Mouse (Mus musculus): Measurements from ENCODE around the gene Slc9a9.

DNA sequence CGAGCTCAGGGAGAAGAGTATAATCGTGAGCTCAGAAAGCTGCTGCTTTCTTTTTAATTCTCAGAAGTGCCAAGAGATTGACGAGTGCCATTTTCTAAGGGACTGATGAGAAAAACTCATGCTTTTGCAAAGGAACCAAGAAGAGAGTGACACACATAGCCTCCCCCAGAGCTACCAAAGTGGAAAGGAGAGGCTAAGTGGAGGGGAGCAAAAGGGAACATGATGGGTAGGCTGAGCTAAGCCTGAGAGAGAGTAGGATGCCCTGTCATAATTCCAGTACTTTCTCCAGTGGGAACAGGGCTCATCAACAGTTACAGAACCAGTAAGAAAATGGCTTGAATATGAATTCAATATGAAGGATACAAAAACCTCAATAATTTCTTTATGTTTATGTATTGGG is 40.8 kb upstream of the Slc9a9 start:
- TF ChIP-seq CTCF (IDR thresholded peaks at IDR 0.05; ENCODE audit: control insufficient read depth, insufficient read depth, insufficient read length) (no peak), USF1 (IDR thresholded peaks at IDR 0.05; ENCODE audit: low read depth) (no peak), CEBPB (IDR thresholded peaks at IDR 0.05; ENCODE audit: low read depth) (no peak), MAX (IDR thresholded peaks at IDR 0.05) (no peak), MYOD1 (IDR thresholded peaks at IDR 0.05; ENCODE audit: control insufficient read depth, insufficient read length, low read depth) (no peak), FOSL1 (IDR thresholded peaks at IDR 0.05; ENCODE audit: insufficient read depth, low read length, poor library complexity, severe bottlenecking) (no peak)

All from C2C12 (cell line).